Mouse (Mus musculus): ENCODE measurements around the gene Inhbc. TPM values are rescaled to one million over a fixed set of nuclear protein-coding genes. Genes with fewer than 3 reads are reported as not detected.

Inhbc gene
- polyA plus RNA-seq, 1 experiment from 2014 or later = not detected

DNA sequence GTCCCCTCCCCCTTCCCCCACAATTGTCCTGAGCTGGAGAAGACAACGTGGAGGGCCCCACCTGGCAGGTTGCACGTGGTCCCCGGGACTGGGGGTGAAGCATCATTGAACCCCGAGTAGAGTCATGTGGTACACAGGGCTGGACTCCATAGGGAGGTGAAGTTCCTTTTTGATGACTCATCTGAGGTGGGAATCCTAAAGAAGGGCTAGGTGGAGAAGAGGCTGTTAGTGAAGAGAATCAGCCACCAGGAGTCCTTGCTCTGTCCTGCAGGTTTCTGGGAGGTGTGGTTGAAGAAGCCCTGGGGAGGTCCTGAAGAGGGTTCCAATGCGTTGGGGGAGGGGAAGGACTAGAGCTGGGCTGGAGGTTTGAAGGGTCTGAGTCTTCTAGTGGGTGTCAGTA, 33.3 kb downstream of the Inhbc start:
- H3K4me3 ChIP-seq (ENCODE audit: control insufficient read depth in 1 of 2, insufficient read depth in 1 of 2, low read depth in 1 of 2, low read length in 2 of 2) = no peak overlapping the region
- no peak overlapping the region for H3K27ac ChIP-seq (replicated peaks in 1 of 2; ENCODE audit: control insufficient read depth in 1 of 2, insufficient read depth in 1 of 2, low read depth in 2 of 2, low read length in 2 of 2)
- H3K9me3 ChIP-seq (ENCODE audit: control insufficient read depth, low read length) = no peaks in the 10 kb centered on the region
- peaks cover 9 to 15% of the 10 kb centered on the region in 2 experiments; a peak in 3 of 4 replicates for H3K4me1 ChIP-seq (ENCODE audit: control insufficient read depth in 2 of 2, insufficient read depth in 2 of 2, low read length in 2 of 2)
- WGBS = 54% methylated on average over 5 of the region's 5 CpGs
- no peak overlapping the region for H3K4me2 ChIP-seq (ENCODE audit: low read length)
- peaks cover 34% of the 10 kb centered on the region for H3K27me3 ChIP-seq (ENCODE audit: control insufficient read depth, insufficient read depth, low read length)
- no peak for ATAC-seq (ENCODE audit: insufficient number of reproducible peaks, insufficient read depth, low FRiP score, low read depth)
- H3K36me3 ChIP-seq (ENCODE audit: control insufficient read depth, insufficient read depth, low read length) = no peaks in the 10 kb centered on the region
- H3K9ac ChIP-seq (ENCODE audit: low read length) = no peak overlapping the region

DNA sequence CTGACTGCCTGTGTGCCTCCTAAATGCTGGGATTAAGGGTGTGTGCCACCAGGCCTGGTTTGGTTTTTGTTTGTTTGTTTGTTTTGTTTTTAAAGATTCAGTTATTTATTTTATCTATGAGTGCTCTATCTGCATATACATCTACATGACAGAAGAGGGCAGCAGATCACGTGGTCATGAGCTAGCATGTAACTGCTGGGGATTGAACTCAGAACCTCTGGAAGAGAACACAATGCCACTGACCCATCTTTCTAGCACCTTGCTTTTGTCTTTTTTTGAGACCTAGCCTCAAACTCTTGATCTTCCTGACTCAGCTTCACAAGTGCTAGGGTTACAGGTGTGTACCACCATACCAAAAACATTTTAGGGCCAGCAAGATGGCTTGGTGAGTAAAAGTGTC, 35.0 kb downstream of the Inhbc start:
- H3K9ac ChIP-seq (ENCODE audit: low read length) = no peak overlapping the region
- no peak overlapping the region for H3K4me3 ChIP-seq (ENCODE audit: control insufficient read depth in 1 of 2, insufficient read depth in 1 of 2, low read depth in 1 of 2, low read length in 2 of 2)
- no peaks in the 10 kb centered on the region for H3K9me3 ChIP-seq (ENCODE audit: control insufficient read depth, low read length)
- 46% methylated on average over 1 of the region's 1 CpGs for WGBS
- H3K4me2 ChIP-seq (ENCODE audit: low read length) = no peak overlapping the region
- no peak overlapping the region for H3K27ac ChIP-seq (replicated peaks in 1 of 2; ENCODE audit: control insufficient read depth in 1 of 2, insufficient read depth in 1 of 2, low read depth in 2 of 2, low read length in 2 of 2)
- ATAC-seq (ENCODE audit: insufficient number of reproducible peaks, insufficient read depth, low FRiP score, low read depth) = no peak
- H3K27me3 ChIP-seq (ENCODE audit: control insufficient read depth, insufficient read depth, low read length) = peaks cover 32% of the 10 kb centered on the region
- H3K36me3 ChIP-seq (ENCODE audit: control insufficient read depth, insufficient read depth, low read length) = no peaks in the 10 kb centered on the region
- peaks cover 5 to 7% of the 10 kb centered on the region in 2 experiments; a peak in 2 of 4 replicates for H3K4me1 ChIP-seq (ENCODE audit: control insufficient read depth in 2 of 2, insufficient read depth in 2 of 2, low read length in 2 of 2)

- H3K9ac ChIP-seq (ENCODE audit: low read length) = no peak overlapping the region
- 55% methylated on average over 5 of the region's 5 CpGs for WGBS
- ATAC-seq (ENCODE audit: insufficient number of reproducible peaks, insufficient read depth, low FRiP score, low read depth) = no peak
- no peak overlapping the region for H3K27ac ChIP-seq (replicated peaks in 1 of 2; ENCODE audit: control insufficient read depth in 1 of 2, insufficient read depth in 1 of 2, low read depth in 2 of 2, low read length in 2 of 2)
- H3K4me1 ChIP-seq (ENCODE audit: control insufficient read depth in 2 of 2, insufficient read depth in 2 of 2, low read length in 2 of 2) = no peaks in the 10 kb centered on the region
- no peak overlapping the region for H3K4me2 ChIP-seq (ENCODE audit: low read length)
- peaks cover 47% of the 10 kb centered on the region for H3K27me3 ChIP-seq (ENCODE audit: control insufficient read depth, insufficient read depth, low read length)
- H3K36me3 ChIP-seq (ENCODE audit: control insufficient read depth, insufficient read depth, low read length) = no peaks in the 10 kb centered on the region
- H3K4me3 ChIP-seq (ENCODE audit: control insufficient read depth in 1 of 2, insufficient read depth in 1 of 2, low read depth in 1 of 2, low read length in 2 of 2) = no peak overlapping the region
- no peaks in the 10 kb centered on the region for H3K9me3 ChIP-seq (ENCODE audit: control insufficient read depth, low read length)
These were observed 37.1 kb downstream of the Inhbc start for GRCm38 (mm10) chr10:127333152-127333551.

- no peak for ATAC-seq (ENCODE audit: insufficient number of reproducible peaks, insufficient read depth, low FRiP score, low read depth)
- Histone ChIP-seq H3K9ac (ENCODE audit: low read length) (peak overlapping the region; percentile 25; the same call in 1 of the 2 replicates), H3K9me3 (ENCODE audit: control insufficient read depth, low read length) (no peaks in the 10 kb centered on the region), H3K4me1 (ENCODE audit: control insufficient read depth in 2 of 2, insufficient read depth in 2 of 2, low read length in 2 of 2) (no peaks in the 10 kb centered on the region; a peak in 1 of 4 replicates), H3K4me2 (ENCODE audit: low read length) (peak overlapping the region; percentile 49), H3K27ac (replicated peaks in 1 of 2; ENCODE audit: control insufficient read depth in 1 of 2, insufficient read depth in 1 of 2, low read depth in 2 of 2, low read length in 2 of 2) (no peak overlapping the region), H3K27me3 (ENCODE audit: control insufficient read depth, insufficient read depth, low read length) (peaks cover 48% of the 10 kb centered on the region), H3K4me3 (ENCODE audit: control insufficient read depth in 1 of 2, insufficient read depth in 1 of 2, low read depth in 1 of 2, low read length in 2 of 2) (peak overlapping the region; percentile 0 to 25; a peak in 1 of 4 replicates), H3K36me3 (ENCODE audit: control insufficient read depth, insufficient read depth, low read length) (no peaks in the 10 kb centered on the region)
- 25% methylated on average over 31 of the region's 31 CpGs for WGBS
These were observed 37.9 kb downstream of the Inhbc start for GRCm38 (mm10) chr10:127332211-127332874.

GRCm38 (mm10) chr10:127330212-127330611, 40.0 kb downstream of the Inhbc start:
- Histone ChIP-seq H3K4me2 (ENCODE audit: low read length) (no peak overlapping the region), H3K27ac (replicated peaks in 1 of 2; ENCODE audit: control insufficient read depth in 1 of 2, insufficient read depth in 1 of 2, low read depth in 2 of 2, low read length in 2 of 2) (no peak overlapping the region), H3K9ac (ENCODE audit: low read length) (no peak overlapping the region), H3K9me3 (ENCODE audit: control insufficient read depth, low read length) (no peaks in the 10 kb centered on the region), H3K36me3 (ENCODE audit: control insufficient read depth, insufficient read depth, low read length) (no peaks in the 10 kb centered on the region), H3K4me3 (ENCODE audit: control insufficient read depth in 1 of 2, insufficient read depth in 1 of 2, low read depth in 1 of 2, low read length in 2 of 2) (no peak overlapping the region), H3K27me3 (ENCODE audit: control insufficient read depth, insufficient read depth, low read length) (peaks cover 63% of the 10 kb centered on the region), H3K4me1 (ENCODE audit: control insufficient read depth in 2 of 2, insufficient read depth in 2 of 2, low read length in 2 of 2) (peaks cover 9 to 15% of the 10 kb centered on the region in 2 experiments)
- no peak for ATAC-seq (ENCODE audit: insufficient number of reproducible peaks, insufficient read depth, low FRiP score, low read depth)
- 73% methylated on average over 7 of the region's 7 CpGs for WGBS

GRCm38 (mm10) chr10:127327461-127328145, 42.6 kb downstream of the Inhbc start:
- H3K27ac ChIP-seq (replicated peaks in 1 of 2; ENCODE audit: control insufficient read depth in 1 of 2, insufficient read depth in 1 of 2, low read depth in 2 of 2, low read length in 2 of 2) = no peak overlapping the region
- no peak overlapping the region for H3K9ac ChIP-seq (ENCODE audit: low read length)
- 44% methylated on average over 18 of the region's 18 CpGs for WGBS
- no peak overlapping the region for H3K4me2 ChIP-seq (ENCODE audit: low read length)
- no peak for ATAC-seq (ENCODE audit: insufficient number of reproducible peaks, insufficient read depth, low FRiP score, low read depth)
- no peak overlapping the region for H3K4me3 ChIP-seq (ENCODE audit: control insufficient read depth in 1 of 2, insufficient read depth in 1 of 2, low read depth in 1 of 2, low read length in 2 of 2)
- no peaks in the 10 kb centered on the region for H3K9me3 ChIP-seq (ENCODE audit: control insufficient read depth, low read length)
- peaks cover 81% of the 10 kb centered on the region for H3K27me3 ChIP-seq (ENCODE audit: control insufficient read depth, insufficient read depth, low read length)
- no peaks in the 10 kb centered on the region for H3K36me3 ChIP-seq (ENCODE audit: control insufficient read depth, insufficient read depth, low read length)
- peaks cover 9 to 15% of the 10 kb centered on the region in 2 experiments for H3K4me1 ChIP-seq (ENCODE audit: control insufficient read depth in 2 of 2, insufficient read depth in 2 of 2, low read length in 2 of 2)

GRCm38 (mm10) chr10:127326828-127327227, 43.4 kb downstream of the Inhbc start:
- H3K4me2 ChIP-seq (ENCODE audit: low read length) = peak overlapping the region; percentile 89
- no peak for ATAC-seq (ENCODE audit: insufficient number of reproducible peaks, insufficient read depth, low FRiP score, low read depth)
- H3K9ac ChIP-seq (ENCODE audit: low read length) = peak overlapping the region; percentile 65
- WGBS = 4% methylated on average over 28 of the region's 29 CpGs
- H3K9me3 ChIP-seq (ENCODE audit: control insufficient read depth, low read length) = no peaks in the 10 kb centered on the region
- H3K36me3 ChIP-seq (ENCODE audit: control insufficient read depth, insufficient read depth, low read length) = no peaks in the 10 kb centered on the region
- peaks cover 9 to 15% of the 10 kb centered on the region in 2 experiments for H3K4me1 ChIP-seq (ENCODE audit: control insufficient read depth in 2 of 2, insufficient read depth in 2 of 2, low read length in 2 of 2)
- H3K4me3 ChIP-seq (ENCODE audit: control insufficient read depth in 1 of 2, insufficient read depth in 1 of 2, low read depth in 1 of 2, low read length in 2 of 2) = peak overlapping the region; percentile 47 to 51
- H3K27me3 ChIP-seq (ENCODE audit: control insufficient read depth, insufficient read depth, low read length) = peaks cover 77% of the 10 kb centered on the region
- H3K27ac ChIP-seq (replicated peaks in 1 of 2; ENCODE audit: control insufficient read depth in 1 of 2, insufficient read depth in 1 of 2, low read depth in 2 of 2, low read length in 2 of 2) = no peak overlapping the region

All from heart, embryonic 14.5 days (tissue).